Mouse (Mus musculus): Measurements from ENCODE around the gene Gm10392.

DNA sequence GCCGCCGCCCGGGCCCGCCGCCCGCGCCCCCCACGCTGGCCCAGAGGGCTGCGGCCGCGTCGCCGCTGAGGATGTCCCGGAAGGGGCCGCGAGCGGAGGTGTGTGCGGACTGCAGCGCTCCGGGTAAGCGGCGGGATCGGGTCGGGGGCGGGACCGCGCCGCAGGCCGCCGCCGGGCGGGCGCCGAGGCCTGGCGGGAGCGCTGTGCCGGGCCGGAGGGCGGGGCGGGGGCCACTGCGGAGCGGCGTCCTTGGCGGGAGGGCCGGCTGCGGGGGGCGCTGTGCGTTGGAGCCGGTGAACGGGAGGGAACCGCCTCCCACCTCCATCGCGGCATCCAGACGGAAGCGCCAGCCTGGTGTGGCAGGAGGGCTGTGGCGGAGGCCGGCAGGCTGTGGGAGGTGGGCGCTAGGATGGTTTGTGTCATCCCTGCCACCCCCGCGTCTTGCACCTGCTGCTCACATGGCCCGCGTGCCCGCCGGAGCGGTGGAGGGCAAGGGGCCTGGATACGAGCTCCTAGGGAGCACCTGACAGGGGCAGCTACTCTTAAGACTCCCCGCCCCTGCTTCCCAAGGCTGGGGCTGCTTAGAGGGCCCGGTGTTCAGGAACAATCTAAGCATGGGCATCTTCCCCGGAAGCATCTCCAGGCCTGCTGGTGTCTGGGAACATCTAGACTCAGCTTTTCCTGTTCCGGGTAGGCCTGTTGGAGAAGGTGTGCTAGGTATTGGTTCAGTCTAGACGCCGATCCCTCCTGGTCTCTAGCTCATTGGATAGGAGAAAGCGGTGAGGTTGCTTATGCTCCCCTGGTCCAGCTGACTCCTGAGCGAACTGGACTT is 25.3 kb downstream of the Gm10392 start, which contains the start of gene Git1:
- TF ChIP-seq CTCF (IDR thresholded peaks at IDR 0.05; ENCODE audit: borderline replicate concordance, extremely low read depth, insufficient read depth, insufficient read length): no peak
- no peak for TF ChIP-seq POLR2A (IDR thresholded peaks at IDR 0.05; ENCODE audit: borderline replicate concordance, extremely low read depth, insufficient read depth, insufficient read length, poor library complexity, severe bottlenecking)
